Mouse (Mus musculus) urinary bladder, adult 18-20 months (tissue): ENCODE data around the gene Agk.

Experiments
- DNase-seq, 2 experiments: peaks; one replicate each; pipeline ENCODE4 v3.0.0; 2022; ENCODE audit warnings: low spot score in 2 of 2, mixed read lengths in 2 of 2

Gene Agk

DNA sequence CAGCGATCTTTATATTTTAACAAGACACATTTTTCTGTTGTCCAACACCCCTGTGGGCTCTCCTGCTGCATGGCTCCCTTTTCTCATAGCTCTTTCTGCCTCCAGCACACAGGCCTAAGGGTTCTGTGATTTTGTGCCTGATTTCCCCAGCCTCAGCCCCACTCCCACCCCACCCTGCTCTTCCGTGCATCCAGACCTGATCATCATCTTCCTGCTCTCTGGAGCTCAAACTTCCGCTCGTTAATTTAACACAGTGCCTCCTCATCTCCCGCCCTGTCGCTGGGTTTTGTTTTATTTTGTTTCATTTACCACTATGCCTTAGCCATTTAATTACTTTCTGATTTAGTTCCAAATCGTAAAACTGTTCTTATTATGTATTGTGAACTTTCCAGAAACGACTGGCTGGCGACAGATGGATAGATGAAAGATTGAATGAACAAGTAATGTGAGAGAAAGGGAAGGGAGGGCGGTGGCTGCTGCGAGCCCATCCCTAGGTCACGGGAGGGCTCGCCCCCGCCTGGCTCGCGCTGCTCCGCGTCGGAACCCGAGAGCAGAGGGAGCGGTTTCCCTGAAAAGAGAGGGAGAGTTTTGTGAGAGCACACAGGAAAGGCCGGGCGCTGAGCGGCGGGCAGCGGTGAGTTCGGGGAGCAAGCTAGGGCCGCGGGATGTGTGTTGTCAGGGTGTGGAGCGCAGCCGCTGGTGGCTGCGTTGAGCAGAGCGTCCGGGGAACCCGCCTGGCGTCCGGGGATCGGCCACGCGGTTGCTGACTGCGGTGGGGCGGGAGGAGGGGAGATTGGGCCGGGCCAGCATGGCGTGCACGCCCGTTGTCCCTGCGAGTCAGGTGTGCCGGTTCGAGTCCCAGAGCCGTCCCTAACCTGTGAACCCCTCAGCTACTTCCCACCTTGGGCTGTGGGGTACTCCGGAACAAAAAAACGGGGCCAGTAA is at the start of gene Agk:
TSS of gene Agk (plus strand) at position 276 of the 945 bp plus-strand sequence.
- DNase-seq = peak; percentile 67 to 68

DNA sequence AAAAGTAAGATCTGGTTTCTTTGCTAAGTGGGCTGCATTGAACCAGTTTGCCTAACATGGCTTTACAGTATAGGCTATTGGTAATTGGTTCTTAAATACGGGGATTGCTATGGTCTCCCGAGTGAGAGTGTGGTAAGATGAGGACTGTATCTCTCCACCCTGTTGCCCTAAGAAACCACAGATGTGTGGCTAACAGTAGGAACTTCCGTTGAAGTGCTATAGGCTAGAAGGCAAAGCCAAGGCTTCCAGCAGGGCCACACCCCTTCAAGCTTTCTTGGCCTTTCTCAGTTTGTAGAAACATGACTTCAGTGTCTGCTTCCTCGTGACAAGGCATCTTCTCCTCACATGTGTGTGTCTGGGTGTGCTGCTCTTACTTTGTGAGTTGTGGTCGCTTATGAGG is 24.3 kb upstream of the Agk start:
- no peak for DNase-seq

- no peak for DNase-seq
These were observed 21.6 kb upstream of the Agk start for GRCm38 (mm10) chr6:40303379-40303778.

GRCm38 (mm10) chr6:40304972-40305371 is 20.0 kb upstream of the Agk start:
- DNase-seq = no peak

DNA sequence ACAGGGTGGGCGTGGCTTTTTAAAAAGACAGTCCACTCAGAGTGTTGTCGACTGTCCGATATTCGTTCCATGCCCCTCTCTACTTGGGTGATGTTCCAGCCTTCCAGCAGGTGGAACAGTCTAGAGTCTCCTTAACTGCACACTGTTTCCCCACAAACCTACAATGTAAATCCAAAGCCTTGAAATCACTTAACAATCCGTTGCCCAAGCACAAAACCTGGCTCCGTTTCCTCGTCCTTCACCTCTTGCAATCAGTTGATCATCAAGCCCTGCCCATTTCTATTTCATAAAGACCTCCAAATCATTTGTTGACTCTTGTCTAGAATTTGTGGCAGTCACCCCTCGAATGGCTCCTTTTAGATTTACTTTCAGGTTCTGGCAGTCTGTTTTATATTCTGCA is 1.4 kb downstream of the Agk start:
- DNase-seq = no peak

GRCm38 (mm10) chr6:40333497-40333896 is 8.5 kb downstream of the Agk start:
- DNase-seq = no peak

DNA sequence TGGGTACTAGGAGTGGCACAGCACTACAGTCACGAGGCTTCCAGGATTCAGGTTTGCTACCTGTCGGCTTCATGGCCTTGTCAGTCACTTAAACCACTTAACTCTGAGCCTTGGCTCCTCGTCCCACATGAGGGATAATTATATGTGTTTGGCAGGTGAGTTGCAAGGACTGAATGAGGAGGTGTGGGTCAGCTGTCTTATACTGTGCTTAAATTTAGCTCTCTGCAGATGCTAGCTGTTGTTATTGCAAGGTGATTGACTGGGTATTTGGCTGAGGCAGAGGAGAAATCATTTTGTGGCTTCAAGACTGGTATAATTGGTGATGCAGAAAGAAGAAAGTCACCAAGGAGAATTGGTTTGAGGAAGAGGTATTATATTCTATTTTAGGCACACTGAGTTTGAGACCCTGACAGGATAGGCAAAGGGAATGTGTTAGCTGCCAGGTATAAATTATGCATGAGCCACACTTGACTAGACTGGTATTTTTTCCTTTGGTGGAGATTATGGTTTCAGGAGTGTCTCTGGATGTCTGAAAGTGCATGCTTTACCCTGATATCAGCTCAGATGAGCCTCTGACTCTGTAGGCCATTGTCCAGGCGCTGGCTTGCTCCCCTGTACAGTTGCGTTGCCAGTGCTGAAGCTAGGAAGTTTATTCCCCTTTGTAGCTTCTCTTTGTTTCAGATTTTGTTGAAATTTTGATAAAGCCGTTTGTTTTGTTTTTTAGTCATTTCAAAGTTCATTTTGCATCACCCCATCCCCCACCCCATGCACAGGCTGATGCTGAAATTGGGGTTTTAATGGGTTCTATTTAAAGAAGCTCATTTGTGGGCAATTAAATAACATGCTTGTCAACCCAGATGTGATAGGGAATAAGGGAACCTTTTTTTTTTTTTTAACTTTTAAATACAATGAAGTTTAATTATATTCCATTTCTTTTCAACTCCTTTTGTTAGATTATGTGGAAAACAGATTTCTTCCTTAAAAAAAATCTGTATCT is 12.1 kb downstream of the Agk start:
- no peak for DNase-seq

DNA sequence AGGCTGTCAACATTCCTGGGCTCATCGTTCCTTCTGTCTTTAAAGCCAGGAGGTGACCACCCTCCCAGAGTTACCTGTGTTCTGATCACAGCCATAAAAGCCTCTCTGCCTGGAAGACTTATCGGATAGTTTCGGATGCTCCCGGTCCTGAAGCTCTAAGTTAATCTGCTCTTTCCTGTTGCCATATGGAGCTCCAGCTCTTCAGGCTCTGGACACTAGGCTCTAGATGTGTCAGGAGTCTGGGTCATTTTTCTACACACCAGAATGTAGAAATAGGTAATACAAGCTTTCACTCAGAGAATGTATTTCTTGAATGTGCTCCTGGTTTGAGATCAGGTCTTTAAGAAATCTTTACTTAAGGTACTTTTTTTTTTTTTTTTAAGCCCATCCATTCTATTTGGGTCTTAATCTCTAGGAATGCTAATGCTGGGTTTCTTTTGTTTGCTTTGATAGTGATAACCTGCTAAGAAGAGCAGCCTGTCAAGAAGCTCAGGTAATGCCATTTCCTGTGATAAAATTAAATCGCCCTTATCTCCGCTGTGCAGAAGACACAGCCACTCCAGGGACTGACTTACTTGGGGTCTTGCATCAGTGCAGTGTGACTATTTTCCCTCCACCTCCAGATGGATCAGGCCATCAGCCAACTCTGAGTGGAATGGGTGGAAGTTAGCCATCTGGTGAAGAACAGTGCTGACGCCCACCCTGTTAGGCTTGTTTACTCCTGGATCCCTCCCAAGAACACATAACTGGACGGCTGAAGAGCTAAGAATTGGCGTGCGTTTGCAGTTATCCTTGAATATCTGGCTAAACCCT is 22.2 kb downstream of the Agk start:
- peak in 1 of 2 experiments; percentile 45 for DNase-seq

DNA sequence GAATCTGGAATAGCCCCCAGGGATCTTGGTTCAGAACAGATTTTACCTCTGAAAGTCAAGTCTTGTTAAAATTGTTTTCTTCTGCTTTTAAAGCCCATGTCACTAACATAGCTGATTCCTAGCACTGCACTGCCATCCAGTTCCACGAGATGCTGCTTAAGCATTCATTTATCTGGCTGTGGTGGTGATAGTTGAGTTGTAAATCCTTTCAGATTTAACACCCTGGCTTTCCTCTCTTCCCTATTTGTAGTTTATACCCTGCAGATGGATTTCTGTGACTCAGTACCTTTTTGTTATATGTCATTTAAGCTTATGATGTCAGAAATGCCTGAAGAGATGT is 22.8 kb downstream of the Agk start:
- no peak for DNase-seq

DNA sequence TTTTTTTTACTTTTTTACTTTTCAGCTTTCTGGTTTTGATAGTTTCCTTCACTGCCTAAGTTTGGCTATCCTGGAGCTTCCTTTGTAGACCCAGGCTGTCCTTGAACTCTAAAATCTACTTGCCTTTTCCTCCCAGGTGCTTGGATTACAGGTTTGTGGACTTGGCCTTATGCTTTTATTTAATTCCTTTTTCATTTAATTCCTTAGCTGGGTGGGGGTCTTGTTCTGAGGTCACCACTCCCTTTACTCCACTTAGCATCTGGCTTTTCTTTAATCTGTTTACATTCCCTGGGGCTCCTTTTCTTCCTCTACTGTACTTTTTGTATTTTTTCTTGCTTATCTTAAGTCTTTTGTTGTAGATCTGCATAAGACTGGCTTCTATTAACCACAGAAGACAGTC is 25.1 kb downstream of the Agk start:
- no peak for DNase-seq

- DNase-seq = no peak
These were observed 25.9 kb downstream of the Agk start for GRCm38 (mm10) chr6:40350856-40351255.

DNA sequence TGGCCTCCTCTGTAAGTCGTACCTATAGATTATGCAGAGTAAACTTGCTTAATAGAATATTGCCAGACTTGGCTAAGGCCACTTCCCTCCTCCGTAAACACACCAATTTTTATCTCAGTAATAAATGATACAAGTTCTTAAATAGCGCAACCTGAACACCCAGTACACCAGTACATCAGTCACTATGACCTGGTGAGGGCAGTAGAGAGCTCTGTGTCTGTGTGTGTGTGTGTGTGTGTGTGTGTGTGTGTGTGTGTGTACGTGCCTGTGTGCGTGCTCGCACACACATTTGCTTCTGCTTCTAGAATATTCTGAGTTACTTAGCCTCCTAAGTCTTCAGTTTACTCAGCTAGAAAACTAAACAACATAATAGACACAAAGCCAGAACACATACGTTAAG is 28.4 kb downstream of the Agk start:
- no peak for DNase-seq

GRCm38 (mm10) chr6:40371031-40371430 is 46.1 kb downstream of the Agk start:
- DNase-seq = no peak

DNA sequence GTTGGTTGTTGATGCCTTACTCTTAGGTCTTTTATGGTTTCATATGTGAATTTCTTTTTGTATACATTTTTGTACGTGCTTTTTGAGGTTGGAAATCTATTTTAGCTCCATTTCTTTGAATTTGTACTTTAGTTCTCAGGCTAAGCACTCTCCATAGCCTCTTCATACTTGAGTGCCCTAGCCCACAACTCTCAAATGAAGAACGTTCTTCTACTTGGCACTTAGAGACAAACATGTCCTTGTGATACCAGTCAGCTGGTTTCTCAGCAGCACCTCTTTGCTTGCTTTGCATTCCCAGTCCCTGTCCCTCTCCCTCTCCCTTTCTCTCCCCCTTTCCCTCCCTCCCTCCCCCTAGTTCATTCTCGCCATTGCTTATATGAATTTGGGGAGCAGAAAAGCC is 55.2 kb downstream of the Agk start:
- DNase-seq = no peak

DNA sequence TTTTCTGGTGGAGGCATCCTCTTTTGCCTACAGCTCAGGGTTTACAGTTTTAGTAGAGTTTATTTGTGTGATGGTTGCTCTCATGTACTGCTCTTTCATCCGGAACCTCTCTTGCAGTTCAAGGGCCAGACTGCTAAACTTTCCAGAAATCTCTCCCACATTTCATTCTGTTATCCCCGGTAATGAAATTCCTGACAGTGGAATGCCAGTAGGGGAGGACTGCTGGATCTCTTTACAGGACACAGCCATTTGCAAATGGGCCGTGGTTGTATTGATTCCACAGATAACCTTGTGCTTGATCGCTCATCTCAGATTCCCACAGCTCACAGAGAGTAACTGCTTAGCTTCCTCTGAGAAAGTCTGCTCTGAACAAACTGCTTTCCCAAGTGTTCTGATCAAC is 56.9 kb downstream of the Agk start:
- no peak for DNase-seq

DNA sequence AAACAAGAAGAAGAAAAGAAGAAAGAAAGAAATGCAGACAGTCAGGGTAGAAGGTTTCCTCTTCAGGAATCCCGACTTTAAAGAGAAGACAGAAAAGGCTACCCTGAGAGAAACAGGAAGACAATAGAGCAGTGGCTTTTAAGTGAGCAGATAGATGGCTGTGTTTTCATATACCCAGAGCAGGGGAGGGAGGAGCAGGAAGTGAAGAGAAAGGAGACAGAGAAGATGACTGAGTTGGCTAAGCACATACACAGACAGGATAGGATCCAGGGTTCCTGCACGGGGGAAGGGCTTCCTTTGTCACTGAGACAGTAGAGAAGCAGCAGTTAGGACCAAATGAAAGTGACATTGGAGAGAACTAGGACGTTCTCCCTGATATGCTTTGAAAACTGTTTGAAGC is 60.7 kb downstream of the Agk start:
- DNase-seq = no peak

DNA sequence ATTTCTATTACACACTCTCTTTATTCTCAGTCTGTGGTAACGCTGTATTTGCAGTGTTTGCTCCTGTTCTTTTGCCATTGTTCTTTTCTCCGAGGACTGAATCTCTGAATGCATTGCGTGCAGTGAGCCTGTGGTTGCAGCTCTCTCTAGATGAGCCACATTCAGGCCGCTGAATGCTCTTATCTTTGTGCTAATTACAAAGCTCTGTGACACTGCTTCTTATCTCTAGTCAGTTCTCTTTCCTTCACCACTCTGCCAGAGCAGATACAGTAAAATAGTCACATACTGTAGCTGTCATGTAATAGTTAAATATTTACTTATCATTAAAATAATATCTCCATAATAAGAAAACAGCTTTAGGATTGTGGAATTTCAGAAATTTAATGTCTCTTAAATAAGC is 63.7 kb downstream of the Agk start:
- DNase-seq = no peak

- DNase-seq = no peak
These were observed 66.0 kb downstream of the Agk start for GRCm38 (mm10) chr6:40390975-40391374.

DNA sequence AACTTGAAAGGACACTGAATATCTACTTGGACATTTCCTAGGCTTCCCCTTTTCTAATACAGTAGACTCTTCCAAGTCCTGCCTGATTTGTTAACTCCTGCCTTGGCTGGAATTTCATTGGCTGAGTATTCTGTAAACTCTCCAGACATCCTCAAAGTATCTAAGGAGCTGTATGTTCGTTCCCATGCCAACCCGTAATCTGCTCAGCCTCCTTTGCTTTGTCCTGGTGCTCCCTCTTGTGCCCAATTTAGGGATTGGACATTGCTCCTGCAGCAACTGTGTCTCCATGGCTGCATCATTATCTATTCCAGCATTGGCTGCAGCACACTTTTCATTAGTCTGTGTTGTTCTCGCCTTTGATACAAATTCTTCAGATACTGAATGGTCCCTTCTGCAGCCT is 68.2 kb downstream of the Agk start:
- peak; percentile 15 to 20 for DNase-seq

GRCm38 (mm10) chr6:40402031-40402430 is 77.1 kb downstream of the Agk start:
- DNase-seq = no peak

DNA sequence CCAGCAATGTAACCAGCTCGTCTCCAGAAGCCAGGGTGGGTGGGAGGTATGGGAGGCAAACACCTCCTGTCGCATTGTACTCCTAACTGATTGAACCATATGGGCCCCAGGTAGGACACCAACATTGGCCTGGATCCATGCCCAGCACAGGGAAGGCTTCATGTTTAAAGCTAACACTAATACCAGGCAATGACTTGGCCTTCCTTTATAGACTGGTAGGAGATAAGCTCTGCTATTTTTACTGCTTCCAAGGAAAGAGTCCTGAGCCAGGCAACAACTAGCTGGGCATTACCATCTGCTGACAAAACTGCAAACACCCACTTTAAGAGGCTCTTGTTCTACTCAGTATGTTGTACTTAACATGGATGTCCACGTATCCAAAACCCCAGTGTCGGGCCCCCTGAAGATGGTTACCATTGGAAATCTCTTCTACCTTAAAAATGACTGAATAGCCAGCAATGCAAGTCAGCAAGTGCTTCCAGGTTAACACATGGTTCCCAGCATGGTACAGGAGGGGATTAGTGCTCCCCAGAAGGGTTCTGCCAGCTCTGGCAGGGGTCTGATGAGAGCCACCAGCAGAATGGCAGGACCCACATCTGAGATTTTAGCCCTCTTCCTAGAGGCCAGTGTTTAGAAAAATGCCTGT is 78.8 kb downstream of the Agk start:
- DNase-seq = no peak
